Mouse (Mus musculus): ENCODE results near the gene Mrpl42. TPM values are rescaled to one million over a fixed set of nuclear protein-coding genes. Genes with fewer than 3 reads are reported as not detected.

Mrpl42 gene
- total RNA-seq, 4 experiments from 2014 or later: 415 to 495 (median 478) TPM

DNA sequence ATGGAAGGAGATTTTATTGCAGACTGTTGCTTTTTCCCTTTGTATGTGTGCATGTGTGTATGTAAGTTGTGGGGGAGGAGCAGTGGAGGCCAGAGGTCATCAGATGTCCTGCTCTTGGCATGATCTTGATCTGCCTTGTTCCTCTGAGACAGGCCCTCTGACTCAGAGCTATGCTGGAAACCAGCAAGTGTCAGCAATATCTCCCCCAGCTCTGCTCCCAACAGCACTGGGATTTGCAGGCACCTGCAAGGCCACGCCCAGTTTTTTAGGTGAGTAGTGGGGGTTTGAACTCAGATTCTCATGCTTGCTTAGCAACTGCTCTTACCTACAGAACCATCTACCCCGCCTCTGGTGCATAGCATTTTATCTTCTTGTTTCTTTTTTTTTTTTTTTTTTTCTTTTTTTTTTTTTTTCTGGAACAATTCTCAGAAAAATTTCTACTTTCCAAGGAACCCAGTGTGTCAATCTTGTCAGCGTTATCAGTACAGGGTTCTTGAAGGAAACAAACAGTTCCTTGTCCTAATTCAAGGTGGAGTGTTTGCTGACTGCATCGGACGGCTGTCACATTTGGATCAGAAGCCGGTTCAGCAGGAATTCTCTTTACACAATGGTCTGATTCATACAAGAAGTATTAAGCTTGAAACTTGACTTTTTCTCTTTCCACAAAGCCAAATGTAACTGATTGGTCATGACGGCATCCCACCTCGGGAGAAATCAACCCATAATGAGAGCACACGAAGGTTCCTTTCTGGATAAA, 43.5 kb downstream of the Mrpl42 start:
- no peak for DNase-seq (ENCODE audit: low spot score)

- DNase-seq (ENCODE audit: low spot score): no peak
Measured at GRCm38 (mm10) chr10:95457367-95458049, 44.2 kb downstream of the Mrpl42 start.

- no peak for DNase-seq (ENCODE audit: low spot score)
Measured at GRCm38 (mm10) chr10:95456103-95456502, 45.6 kb downstream of the Mrpl42 start.

GRCm38 (mm10) chr10:95453282-95453681, 48.5 kb downstream of the Mrpl42 start:
- no peak for DNase-seq (ENCODE audit: low spot score)

DNA sequence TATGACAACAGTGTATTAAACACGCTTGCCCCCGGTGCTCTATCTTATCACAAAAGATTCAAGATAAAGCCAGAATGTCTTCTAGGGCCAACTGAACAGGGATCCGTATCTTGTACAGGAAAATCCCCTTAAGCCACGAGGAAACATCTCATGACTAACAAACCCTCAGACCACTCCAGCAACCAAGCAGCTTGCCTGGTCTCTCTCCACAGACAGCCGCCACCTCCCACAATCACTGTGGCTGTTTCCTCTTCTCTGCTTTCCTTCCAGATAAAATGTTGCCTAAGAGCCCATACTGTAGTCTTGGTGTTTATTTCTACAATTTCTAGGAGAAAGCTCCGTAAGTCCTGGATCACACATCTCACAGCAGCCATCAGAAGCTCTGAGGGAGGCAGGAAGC, 52.7 kb downstream of the Mrpl42 start:
- DNase-seq (ENCODE audit: low spot score): no peak

- DNase-seq (ENCODE audit: low spot score): no peak
Measured at GRCm38 (mm10) chr10:95447954-95448353, 53.8 kb downstream of the Mrpl42 start.

- DNase-seq (ENCODE audit: low spot score): peak; percentile 20
Measured at GRCm38 (mm10) chr10:95445104-95446056, 56.4 kb downstream of the Mrpl42 start.

GRCm38 (mm10) chr10:95442334-95442733, 59.4 kb downstream of the Mrpl42 start:
- DNase-seq (ENCODE audit: low spot score): no peak

DNA sequence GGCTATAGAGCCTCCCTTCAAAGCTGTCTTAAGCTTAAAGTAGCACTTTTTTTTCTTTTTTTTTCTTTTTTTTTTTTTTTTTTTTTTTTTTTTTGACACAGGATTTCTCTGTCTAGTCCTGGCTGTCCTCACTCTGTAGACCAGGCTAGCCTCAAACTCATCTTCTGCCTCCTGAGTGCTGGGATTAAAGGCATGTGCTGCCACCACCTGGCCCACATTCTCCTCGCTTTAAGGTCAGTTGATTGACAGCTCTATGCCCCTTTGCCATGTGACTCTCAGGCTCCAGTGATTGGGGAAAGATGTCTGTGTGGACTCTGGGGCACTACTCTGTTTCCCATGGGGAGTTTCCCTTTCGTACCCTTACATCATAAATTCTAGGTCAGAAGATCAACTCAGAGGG, 61.2 kb downstream of the Mrpl42 start:
- no peak for DNase-seq (ENCODE audit: low spot score)

GRCm38 (mm10) chr10:95439718-95440339, 61.9 kb downstream of the Mrpl42 start:
- DNase-seq (ENCODE audit: low spot score): no peak

DNA sequence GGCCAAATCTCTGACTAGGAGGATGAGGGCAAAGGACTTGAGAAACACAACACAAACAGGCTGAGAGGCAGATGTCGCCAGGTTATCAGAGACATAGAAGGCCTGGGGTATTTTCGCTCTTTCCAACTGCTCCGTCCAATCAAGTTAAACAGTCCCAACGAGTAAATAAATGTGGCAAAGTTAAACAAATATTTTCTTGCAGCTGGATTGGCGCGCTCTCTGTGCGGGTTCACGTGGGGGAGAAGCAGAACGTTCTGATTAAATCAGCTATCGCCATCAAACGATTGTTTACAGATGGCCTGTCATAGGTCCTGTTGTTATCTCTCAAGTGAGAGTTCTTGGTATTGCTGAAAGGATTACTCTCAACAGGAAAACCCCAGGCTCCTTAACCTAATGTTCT, 62.8 kb downstream of the Mrpl42 start:
- no peak for DNase-seq (ENCODE audit: low spot score)

Other genes with a start within 250 kb of the Mrpl42 start
- 10 to 100 TPM in 2 of 4 experiments, 1 to 10 TPM in 2; 6.6 to 15.0 (median 10.4) TPM for gene Cradd, start 177.8 kb downstream of the Mrpl42 start, total RNA-seq (2022)
- gene Socs2, start 84.8 kb downstream of the Mrpl42 start, total RNA-seq (2022): 10 to 100 TPM; 39.1 to 62.3 (median 45.0) TPM
- gene Ube2n, start 13.2 kb upstream of the Mrpl42 start, total RNA-seq (2022): 100 to 1,000 TPM in 1 of 4 experiments, 10 to 100 TPM in 3; 85.8 to 102 (median 94.5) TPM
- 100 to 1,000 TPM; 276 to 382 (median 344) TPM for gene Nudt4, start 62.2 kb upstream of the Mrpl42 start, total RNA-seq (2022)
- not detected for gene Anapc15-ps, start 171.5 kb upstream of the Mrpl42 start, total RNA-seq (2022)